Mouse (Mus musculus) spleen, adult 2 months (tissue): Measurements from ENCODE around the gene Spcs1.

Experiments
- CTCF ChIP-seq: fragments of 200-500 bp; IDR thresholded peaks from 2 replicates; pipeline ENCODE4 v1.5.1; 2011; ENCODE audit warnings: mild to moderate bottlenecking, inconsistent platforms; ENCODE audit not compliant: insufficient read depth, insufficient read length, insufficient replicate concordance; ENCODE audit errors: extremely low read depth
- POLR2A ChIP-seq: fragments of 200-500 bp; IDR thresholded peaks from 2 replicates; pipeline ENCODE4 v1.6.1; 2011; ENCODE audit warnings: low read depth, low read length, inconsistent platforms

DNA sequence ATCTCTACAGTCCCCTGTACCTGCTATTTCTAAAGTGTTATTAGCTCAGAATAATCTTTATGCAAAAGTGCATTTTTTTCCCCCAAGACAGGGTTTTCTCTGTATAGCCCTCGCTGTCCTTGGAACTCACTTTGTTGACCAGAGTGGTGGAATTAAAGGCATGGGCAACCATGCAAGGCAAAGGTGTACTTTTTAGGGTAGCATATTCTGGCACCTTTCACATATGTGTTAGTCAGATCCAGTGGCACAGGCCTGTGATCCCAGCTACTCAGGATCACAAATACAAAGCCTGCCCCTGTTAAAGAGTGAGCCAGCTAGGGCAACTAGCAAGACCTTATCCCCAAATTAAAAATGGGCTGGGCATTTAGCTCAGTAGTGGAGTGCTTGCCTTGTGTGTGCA lies 41.1 kb downstream of the Spcs1 start:
- no peak for TF ChIP-seq POLR2A
- no peak for TF ChIP-seq CTCF
